Mouse (Mus musculus) CH12.LX (cell line): ENCODE data around the gene Muc4. TPM values are rescaled to one million over a fixed set of nuclear protein-coding genes. Genes with fewer than 3 reads are reported as not detected.
A peak's percentile ranks its signal among the peaks of the same experiment; 100 is the strongest.

ENCODE experiments used
- DNase-seq: peaks from one replicate; pipeline ENCODE4 v3.0.0-alpha.2; 2013; ENCODE audit errors: extremely low read depth
- H3K27ac ChIP-seq: 2 replicates; pipeline ENCODE4 v1.5.1; 2012; ENCODE audit warnings: low read depth, mild to moderate bottlenecking, control low read depth, moderate library complexity; ENCODE audit not compliant: insufficient read depth
- H3K27me3 ChIP-seq: replicated peaks from 2 replicates; pipeline ENCODE3; 2012; ENCODE audit warnings: inconsistent platforms
- H3K36me3 ChIP-seq, 2 experiments: replicated peaks in 1 of 2; 2 replicates each; pipeline versions ENCODE3 to v1.6.1; 2012; ENCODE audit warnings: inconsistent platforms in 1 of 2, low read length in 1 of 2, mild to moderate bottlenecking in 1 of 2, mixed read lengths in 1 of 2, moderate library complexity in 1 of 2; ENCODE audit not compliant: control insufficient read depth in 1 of 2, insufficient read depth in 1 of 2
- H3K4me1 ChIP-seq, 2 experiments: 2 replicates each; pipeline ENCODE4 v1.6.1; 2012; ENCODE audit warnings: inconsistent platforms in 1 of 2, moderate library complexity in 1 of 2; ENCODE audit not compliant: insufficient read depth in 2 of 2, control insufficient read depth in 1 of 2
- H3K4me2 ChIP-seq: 2 replicates; pipeline ENCODE4 v1.6.1; 2012; ENCODE audit warnings: low read depth, mild to moderate bottlenecking, control low read depth; ENCODE audit not compliant: poor library complexity, insufficient read depth, severe bottlenecking
- H3K4me3 ChIP-seq, 3 experiments: fragments of 150-350 bp in 1 of 3; sonication (generic) in 1 of 3; replicated peaks in 1 of 3; 2 replicates each; pipeline versions ENCODE3 to v1.5.1; 2011 to 2012; ENCODE audit warnings: low read depth in 2 of 3, low read length in 2 of 3, mild to moderate bottlenecking in 2 of 3, moderate library complexity in 2 of 3, control low read depth in 1 of 3, improper control_type of control experiment in 1 of 3, inconsistent platforms in 1 of 3, mixed read lengths in 1 of 3; ENCODE audit not compliant: poor library complexity in 1 of 3
- H3K79me2 ChIP-seq: replicated peaks from 2 replicates; pipeline ENCODE4 v1.6.1; 2012; ENCODE audit warnings: mild to moderate bottlenecking, moderate library complexity; ENCODE audit not compliant: control insufficient read depth, poor library complexity, insufficient read depth, severe bottlenecking; ENCODE audit errors: extremely low read depth
- H3K9ac ChIP-seq: 2 replicates; pipeline ENCODE4 v1.6.1; 2012; ENCODE audit warnings: low read depth, mild to moderate bottlenecking, control low read depth, moderate library complexity; ENCODE audit not compliant: insufficient read depth
- H3K9me3 ChIP-seq: replicated peaks from 2 replicates; pipeline ENCODE3; 2012; ENCODE audit warnings: low read length, inconsistent platforms, mixed read lengths
- BHLHE40 ChIP-seq: IDR thresholded peaks from 2 replicates; pipeline ENCODE4 v1.6.1; 2011; ENCODE audit warnings: mild to moderate bottlenecking, low read depth, low read length, improper control_type of control experiment
- CHD1 ChIP-seq: IDR thresholded peaks from 2 replicates; pipeline ENCODE4 v1.6.1; 2012; ENCODE audit warnings: low read depth, low read length, improper control_type of control experiment, inconsistent platforms
- CHD2 ChIP-seq: IDR thresholded peaks from 2 replicates; pipeline ENCODE4 v1.6.1; 2011; ENCODE audit warnings: low read length, improper control_type of control experiment
- CTCF ChIP-seq, 2 experiments: IDR thresholded peaks in 1 of 2; conservative IDR thresholded peaks in 1 of 2; 2 replicates each; pipeline ENCODE4 v1.5.1; 2011 to 2012; ENCODE audit warnings: low read depth in 2 of 2, low read length in 2 of 2, improper control_type of control experiment in 1 of 2, inconsistent platforms in 1 of 2, mild to moderate bottlenecking in 1 of 2, moderate library complexity in 1 of 2
- E2F4 ChIP-seq: IDR thresholded peaks from 2 replicates; pipeline ENCODE4 v1.6.1; 2011; ENCODE audit warnings: low read depth, low read length, improper control_type of control experiment; ENCODE audit not compliant: insufficient replicate concordance
- ELF1 ChIP-seq: IDR thresholded peaks from 2 replicates; pipeline ENCODE4 v1.6.1; 2014; ENCODE audit warnings: low read depth, mild to moderate bottlenecking, inconsistent platforms, low read length, improper control_type of control experiment
- EP300 ChIP-seq: IDR thresholded peaks from 2 replicates; pipeline ENCODE4 v1.6.1; 2011; ENCODE audit warnings: low read length, improper control_type of control experiment
- ETS1 ChIP-seq: conservative IDR thresholded peaks from 2 replicates; pipeline ENCODE4 v1.6.1; 2012; ENCODE audit warnings: low read depth, mild to moderate bottlenecking, inconsistent platforms, low read length, improper control_type of control experiment, moderate library complexity
- GABPA ChIP-seq: IDR thresholded peaks from 2 replicates; pipeline ENCODE4 v1.6.1; 2012; ENCODE audit warnings: low read depth, low read length, improper control_type of control experiment, inconsistent platforms; ENCODE audit not compliant: insufficient replicate concordance
- HCFC1 ChIP-seq: IDR thresholded peaks from 2 replicates; pipeline ENCODE4 v1.6.1; 2012; ENCODE audit warnings: low read depth, mild to moderate bottlenecking, inconsistent platforms, low read length, improper control_type of control experiment
- IRF4 ChIP-seq: IDR thresholded peaks from 2 replicates; pipeline ENCODE4 v1.6.1; 2014; ENCODE audit warnings: low read depth, mild to moderate bottlenecking, inconsistent platforms, low read length, improper control_type of control experiment
- JUN ChIP-seq: IDR thresholded peaks from 2 replicates; pipeline ENCODE4 v1.6.1; 2011; ENCODE audit warnings: low read depth, mild to moderate bottlenecking, low read length, improper control_type of control experiment, moderate library complexity; ENCODE audit not compliant: insufficient read depth
- JUND ChIP-seq: conservative IDR thresholded peaks from 2 replicates; pipeline ENCODE4 v1.6.1; 2011; ENCODE audit warnings: low read depth, low read length, improper control_type of control experiment
- KAT2A ChIP-seq: IDR thresholded peaks from 2 replicates; pipeline ENCODE4 v1.6.1; 2012; ENCODE audit warnings: low read length, improper control_type of control experiment, inconsistent platforms; ENCODE audit not compliant: insufficient replicate concordance
- MAFK ChIP-seq: IDR thresholded peaks from 2 replicates; pipeline ENCODE4 v1.6.1; 2011; ENCODE audit warnings: low read length, improper control_type of control experiment; ENCODE audit not compliant: insufficient replicate concordance
- MAX ChIP-seq: IDR thresholded peaks from 2 replicates; pipeline ENCODE4 v1.6.1; 2011; ENCODE audit warnings: low read length, improper control_type of control experiment
- MAZ ChIP-seq: IDR thresholded peaks from 2 replicates; pipeline ENCODE4 v1.6.1; 2012; ENCODE audit warnings: low read depth, mild to moderate bottlenecking, inconsistent platforms, low read length, improper control_type of control experiment, moderate library complexity
- MEF2A ChIP-seq: IDR thresholded peaks from 2 replicates; pipeline ENCODE4 v1.6.1; 2014; ENCODE audit warnings: low read depth, mild to moderate bottlenecking, inconsistent platforms, low read length, improper control_type of control experiment, borderline replicate concordance
- MXI1 ChIP-seq: IDR thresholded peaks from 2 replicates; pipeline ENCODE4 v1.6.1; 2011; ENCODE audit warnings: mild to moderate bottlenecking, low read depth, low read length, improper control_type of control experiment
- MYC ChIP-seq: IDR thresholded peaks from 2 replicates; pipeline ENCODE4 v1.6.1; 2011; ENCODE audit warnings: low read depth, mild to moderate bottlenecking, improper control_type of control experiment, low read length
- NELFE ChIP-seq: IDR thresholded peaks from 2 replicates; pipeline ENCODE4 v1.6.1; 2011; ENCODE audit warnings: low read depth, low read length, improper control_type of control experiment
- NRF1 ChIP-seq: IDR thresholded peaks from 2 replicates; pipeline ENCODE4 v1.6.1; 2014; ENCODE audit warnings: low read depth, mild to moderate bottlenecking, inconsistent platforms, low read length, improper control_type of control experiment, moderate library complexity
- PAX5 ChIP-seq: IDR thresholded peaks from 2 replicates; pipeline ENCODE4 v1.6.1; 2012; ENCODE audit warnings: low read length, inconsistent platforms, mixed read lengths
- POLR2A ChIP-seq: IDR thresholded peaks from 2 replicates; pipeline ENCODE4 v1.6.1; 2011; ENCODE audit warnings: low read depth, mild to moderate bottlenecking, improper control_type of control experiment, low read length
- POLR2AphosphoS2 ChIP-seq: IDR thresholded peaks from 2 replicates; pipeline ENCODE4 v1.6.1; 2011; ENCODE audit warnings: low read depth, low read length, improper control_type of control experiment
- RAD21 ChIP-seq: IDR thresholded peaks from 2 replicates; pipeline ENCODE4 v1.6.1; 2011; ENCODE audit warnings: low read depth, mild to moderate bottlenecking, low read length, improper control_type of control experiment, moderate library complexity
- RCOR1 ChIP-seq: conservative IDR thresholded peaks from 2 replicates; pipeline ENCODE4 v1.6.1; 2012; ENCODE audit warnings: low read depth, mild to moderate bottlenecking, inconsistent platforms, low read length, improper control_type of control experiment
- SIN3A ChIP-seq: IDR thresholded peaks from 2 replicates; pipeline ENCODE4 v1.6.1; 2012; ENCODE audit warnings: low read length, improper control_type of control experiment, inconsistent platforms
- SMC3 ChIP-seq: IDR thresholded peaks from 2 replicates; pipeline ENCODE4 v1.6.1; 2011; ENCODE audit warnings: low read depth, low read length, improper control_type of control experiment
- TBP ChIP-seq: conservative IDR thresholded peaks from 2 replicates; pipeline ENCODE4 v1.6.1; 2011; ENCODE audit warnings: low read depth, low read length, improper control_type of control experiment
- TCF12 ChIP-seq: IDR thresholded peaks from 2 replicates; pipeline ENCODE4 v1.6.1; 2014; ENCODE audit warnings: low read depth, mild to moderate bottlenecking, inconsistent platforms, low read length, improper control_type of control experiment
- UBTF ChIP-seq: IDR thresholded peaks from 2 replicates; pipeline ENCODE4 v1.6.1; 2012; ENCODE audit warnings: low read depth, mild to moderate bottlenecking, inconsistent platforms, low read length, improper control_type of control experiment, moderate library complexity
- USF1 ChIP-seq: IDR thresholded peaks from 2 replicates; pipeline ENCODE4 v1.6.1; 2014; ENCODE audit warnings: low read depth, mild to moderate bottlenecking, inconsistent platforms, low read length, improper control_type of control experiment
- USF2 ChIP-seq: conservative IDR thresholded peaks from 2 replicates; pipeline ENCODE4 v1.6.1; 2011; ENCODE audit warnings: low read depth, low read length, improper control_type of control experiment
- ZC3H11A ChIP-seq: IDR thresholded peaks from 2 replicates; pipeline ENCODE4 v1.6.1; 2012; ENCODE audit warnings: low read depth, mild to moderate bottlenecking, inconsistent platforms, low read length, improper control_type of control experiment
- ZKSCAN1 ChIP-seq: IDR thresholded peaks from 2 replicates; pipeline ENCODE4 v1.6.1; 2012; ENCODE audit warnings: low read depth, inconsistent platforms, low read length, improper control_type of control experiment, borderline replicate concordance
- ZMIZ1 ChIP-seq: IDR thresholded peaks from 2 replicates; pipeline ENCODE4 v1.6.1; 2012; ENCODE audit warnings: low read depth, mild to moderate bottlenecking, inconsistent platforms, low read length, improper control_type of control experiment
- ZNF384 ChIP-seq: IDR thresholded peaks from 2 replicates; pipeline ENCODE4 v1.6.1; 2012; ENCODE audit warnings: low read depth, low read length, improper control_type of control experiment, inconsistent platforms
- dilution Hi-C: fragments of 300-500 bp; cut with MboI; formaldehyde crosslinking; loops from 2 replicates; pipeline ENCODE4 v1.14.3; 2020; ENCODE audit warnings: low sequenced_read_pairs; ENCODE audit not compliant: extremely low pct_unique_long_range_greater_than_20kb, extremely low pct_ligation_motif_present
- in situ Hi-C: fragments of 300-500 bp; cut with MboI; formaldehyde crosslinking; loops from 3 replicates; pipeline ENCODE4 v1.14.3; 2019; ENCODE audit warnings: low sequenced_read_pairs, low pct_ligation_motif_present, low pct_unique_long_range_greater_than_20kb, mixed read lengths
- polyA plus RNA-seq: library from polyadenylated mRNA; unstranded; fragments of >175 nt; gene quantifications from 2 replicates; pipeline ENCODE4 v1.2.1, GENCODE M21; 2012; ENCODE audit warnings: low read depth; ENCODE audit not compliant: insufficient read length
- total RNA-seq, 2 experiments: library from RNA; depleted of rRNA; stranded (reverse); fragments of 300-350 nt in 1 of 2; fragments of >200 nt in 1 of 2; gene quantifications; 2 replicates each; pipeline ENCODE4 v1.2.3; 2012 to 2014

The Muc4 gene
- total and polyA plus RNA-seq, 3 experiments, result 0.09 to 0.51 (median 0.34) TPM

DNA sequence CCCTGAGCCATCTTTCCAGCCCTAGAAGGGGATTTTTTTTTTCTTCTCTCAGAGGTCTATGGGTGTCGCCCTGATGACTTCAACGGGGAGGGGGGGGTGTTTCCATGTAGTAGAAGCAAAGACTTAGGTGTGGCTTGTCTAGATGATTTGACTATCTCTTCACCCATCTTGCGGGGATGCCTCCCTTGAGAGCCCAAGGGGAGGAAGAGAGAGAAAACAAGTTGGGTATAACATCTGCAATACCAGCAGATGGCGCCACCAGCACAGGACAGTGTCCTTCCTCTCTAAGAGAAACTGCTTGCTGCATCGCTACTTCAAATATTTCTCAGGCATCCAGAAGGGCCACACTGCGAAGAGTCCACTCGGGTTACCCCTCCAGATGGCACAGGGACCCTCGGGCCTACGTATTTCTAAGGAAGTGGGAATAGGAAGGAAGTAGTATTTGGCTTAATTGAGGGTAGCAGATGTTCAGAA, 77.2 kb downstream of the Muc4 start:
- in situ Hi-C loops, result loop anchor here (5.0 to 10.0 kb wide), 3 partner anchors 118 to 342 kb away; no protein-coding TSS in a partner anchor
- no peaks in the 10 kb centered on the region for H3K36me3 ChIP-seq
- peak overlapping the region in 1 of 3 experiments; percentile 25 for H3K4me3 ChIP-seq
- peak overlapping the region; percentile 92 for H3K4me2 ChIP-seq
- DNase-seq, result peak; percentile 100
- H3K9me3 ChIP-seq, result no peaks in the 10 kb centered on the region
- peak overlapping the region; percentile 59 for H3K9ac ChIP-seq
- dilution Hi-C loops, result no loop called here
- TF ChIP-seq POLR2AphosphoS2, result no peak
- TF ChIP-seq CHD1, result no peak
- TF ChIP-seq ZMIZ1, result no peak
- TF ChIP-seq SIN3A, result peak; percentile 64
- TF ChIP-seq E2F4, result no peak
- TF ChIP-seq RCOR1, result no peak
- TF ChIP-seq NELFE, result peak; percentile 64; the same call in 1 of the 2 replicates
- TF ChIP-seq CHD2, result no peak; the same call in 1 of the 2 replicates
- TF ChIP-seq UBTF, result no peak
- TF ChIP-seq MEF2A, result peak; percentile 59; the same call in 1 of the 2 replicates
- peak; percentile 99 for TF ChIP-seq SMC3
- TF ChIP-seq ETS1, result no peak; the same call in 1 of the 2 replicates
- TF ChIP-seq EP300, result no peak; the same call in 1 of the 2 replicates
- TF ChIP-seq MYC, result no peak; the same call in 1 of the 2 replicates
- peak; percentile 49; the same call in 1 of the 2 replicates for TF ChIP-seq JUND
- TF ChIP-seq PAX5, result no peak
- TF ChIP-seq CTCF (conservative IDR thresholded peaks at IDR 0.05 in 1 of 2, IDR thresholded peaks at IDR 0.05 in 1 of 2; ENCODE audit: low read depth in 2 of 2, low read length in 2 of 2), result peak; percentile 92 to 99
- TF ChIP-seq USF2, result no peak
- TF ChIP-seq IRF4, result 0 out of 2 replicates have a peak, but pooled peaks have one; percentile 28
- TF ChIP-seq KAT2A, result no peak
- peak; percentile 88 for TF ChIP-seq ZNF384
- 0 out of 2 replicates have a peak, but pooled peaks have one; percentile 32 for TF ChIP-seq ELF1
- TF ChIP-seq RAD21, result peak; percentile 100
- TF ChIP-seq MAZ, result peak; percentile 92
- TF ChIP-seq POLR2A, result peak; percentile 34; the same call in 1 of the 2 replicates
- peak; percentile 80 for TF ChIP-seq TBP
- TF ChIP-seq JUN, result peak; percentile 20; the same call in 1 of the 2 replicates
- peak; percentile 93 for TF ChIP-seq ZC3H11A
- no peak for TF ChIP-seq MAX
- TF ChIP-seq HCFC1, result peak; percentile 43
- no peak for TF ChIP-seq USF1
- TF ChIP-seq NRF1, result 0 out of 2 replicates have a peak, but pooled peaks have one; percentile 38
- TF ChIP-seq BHLHE40, result peak; percentile 52; the same call in 1 of the 2 replicates
- TF ChIP-seq TCF12, result no peak
- peak; percentile 52; the same call in 1 of the 2 replicates for TF ChIP-seq MXI1
- TF ChIP-seq MAFK, result no peak
- TF ChIP-seq GABPA, result no peak
- no peak for TF ChIP-seq ZKSCAN1
- H3K4me1 ChIP-seq, result peaks cover 11 to 12% of the 10 kb centered on the region in 2 experiments
- H3K27me3 ChIP-seq, result no peaks in the 10 kb centered on the region
- no peak overlapping the region for H3K27ac ChIP-seq
- no peaks in the 10 kb centered on the region for H3K79me2 ChIP-seq
